Mouse (Mus musculus) lung, postnatal 36 days (tissue): Measurements from ENCODE around the gene Olfr706.
"Not testable (repeated sequence)": the region's sequence is repeated elsewhere in the genome, so short reads cannot be mapped to it uniquely, and the experiment has no call there.

Experiments used
- DNase-seq: peaks from one replicate; pipeline ENCODE4 v3.0.0; 2022; ENCODE audit warnings: mixed read lengths

Olfr706 gene

GRCm38 (mm10) chr7:106888062-106888461 is at the start of gene Olfr706:
Gene Olfr706, minus strand, starts transcription at chr7:106888162.
- no peak for DNase-seq

GRCm38 (mm10) chr7:106932119-106932518 is 44.2 kb upstream of the Olfr706 start, which contains the start of gene Olfr709-ps1:
Gene Olfr709-ps1, minus strand, starts transcription at chr7:106932219.
- DNase-seq = no peak

- DNase-seq = not testable (repeated sequence)
These were observed 33.0 kb upstream of the Olfr706 start for GRCm38 (mm10) chr7:106920961-106921360.

DNA sequence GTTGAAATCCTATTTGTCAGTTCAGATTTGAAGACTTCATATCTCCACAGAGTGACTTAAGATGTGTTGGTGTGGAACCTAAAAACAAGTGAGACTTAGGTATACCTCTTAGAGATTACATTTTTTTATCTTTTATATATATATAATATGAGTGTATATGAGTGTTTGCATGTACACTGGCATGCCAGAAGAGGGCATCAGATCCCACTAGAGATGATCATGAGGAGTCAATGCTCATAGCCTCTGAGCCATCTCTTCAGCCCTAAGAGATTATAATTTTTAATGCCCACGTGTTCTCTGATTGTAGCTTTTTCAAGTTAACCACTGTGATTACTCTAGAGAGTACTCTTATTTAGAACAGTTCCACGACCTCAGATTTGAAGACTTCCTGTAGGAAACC is 19.7 kb upstream of the Olfr706 start, which contains the start of gene Olfr1532-ps1:
TSS of gene Olfr1532-ps1 (plus strand) at position 326 of the 400 bp plus-strand sequence.
- no peak for DNase-seq

DNA sequence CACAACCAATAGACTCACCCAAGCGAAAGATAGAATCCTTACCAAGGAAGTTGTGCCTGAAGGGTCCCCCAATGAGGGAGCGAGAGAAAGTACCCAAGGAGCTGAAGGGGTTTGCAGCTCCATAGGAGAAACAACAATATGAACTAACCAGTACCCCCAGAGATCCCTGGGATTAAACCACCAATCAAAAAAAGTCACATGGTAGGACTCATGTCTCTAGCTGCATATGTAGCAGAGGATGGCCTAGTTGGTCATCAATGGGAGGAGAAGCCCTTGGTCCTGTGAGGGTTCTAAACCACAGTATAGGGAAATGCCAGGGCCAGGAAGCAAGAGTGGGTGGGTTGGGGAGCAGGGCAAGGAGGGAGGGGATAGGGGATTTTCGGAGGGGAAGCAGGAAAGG is 13.2 kb upstream of the Olfr706 start, which contains the start of gene Olfr707:
TSS of gene Olfr707 (minus strand) at position 101 of the 400 bp plus-strand sequence.
- not testable (repeated sequence) for DNase-seq

GRCm38 (mm10) chr7:106876791-106877190 is 11.2 kb downstream of the Olfr706 start, which contains the start of gene Olfr705:
Gene Olfr705, minus strand, starts transcription at chr7:106876891.
- no peak for DNase-seq

- no peak for DNase-seq
These were observed 25.1 kb downstream of the Olfr706 start, which contains the start of gene Olfr704 for GRCm38 (mm10) chr7:106862885-106863284. Gene Olfr704, plus strand, starts transcription at chr7:106863185.

GRCm38 (mm10) chr7:106843060-106843459 is 44.9 kb downstream of the Olfr706 start, which contains the start of gene Olfr703:
Gene Olfr703, plus strand, starts transcription at chr7:106843360.
- DNase-seq = no peak

- no peak for DNase-seq
These were observed 54.2 kb downstream of the Olfr706 start, which contains the start of gene Olfr702 for GRCm38 (mm10) chr7:106833793-106834192. Gene Olfr702, minus strand, starts transcription at chr7:106833893.
